Mouse (Mus musculus) regulatory T cell (primary cell): ENCODE measurements at regions not wholly inside any gene's neighbourhood (a gene's known extent, or its start where the extent isn't known, plus 50 kb on each side); places are given as distances from the start of the nearest gene placed in this dataset.

Source experiments
- in situ Hi-C: fragments of 300-600 bp; cut with MboI, MseI; formaldehyde crosslinking; loops from one replicate; pipeline ENCODE4 v1.15.1; 2025; ENCODE audit warnings: high pct_unique_total_duplicates

DNA sequence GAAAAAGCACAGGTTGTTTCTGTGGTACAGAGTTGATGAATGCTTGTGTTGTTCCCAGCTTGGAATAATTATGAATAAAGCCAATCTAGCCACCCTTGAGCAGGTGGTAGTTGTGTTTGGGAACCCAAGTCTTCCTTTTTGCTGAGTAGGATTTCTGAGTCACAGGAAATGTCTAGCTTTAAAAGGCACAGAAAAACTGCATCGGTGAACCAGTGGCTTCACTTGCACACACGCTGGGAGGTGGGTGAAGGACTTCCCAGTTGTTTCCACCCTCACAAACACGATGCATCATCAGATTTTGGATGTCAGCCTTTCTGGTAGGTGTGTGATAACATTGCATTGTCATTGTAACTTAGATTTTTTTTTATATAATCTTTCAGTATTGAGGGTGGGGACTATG is 322.9 kb upstream of the Slco3a1 start:
- in situ Hi-C loops, result no loop called here

DNA sequence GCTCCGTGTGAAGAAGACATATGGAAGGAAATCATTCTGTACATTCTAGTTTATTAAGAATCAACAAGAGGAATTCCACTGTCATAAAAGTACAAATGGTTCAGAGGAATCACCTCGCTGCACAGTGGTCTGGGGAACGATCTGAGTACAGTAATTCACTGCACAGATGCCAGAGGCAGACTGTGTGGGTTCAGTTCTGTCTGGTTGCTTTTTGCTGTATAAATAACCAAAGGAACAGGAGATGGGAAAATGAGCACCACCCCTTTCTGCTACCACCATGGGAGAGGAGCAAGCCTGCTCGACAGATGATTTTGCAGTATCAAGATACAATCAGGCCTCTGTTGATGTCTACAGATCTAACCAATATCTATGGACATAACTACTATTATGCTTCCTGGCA is 322.1 kb upstream of the Slco3a1 start:
- in situ Hi-C loops, result no loop called here

DNA sequence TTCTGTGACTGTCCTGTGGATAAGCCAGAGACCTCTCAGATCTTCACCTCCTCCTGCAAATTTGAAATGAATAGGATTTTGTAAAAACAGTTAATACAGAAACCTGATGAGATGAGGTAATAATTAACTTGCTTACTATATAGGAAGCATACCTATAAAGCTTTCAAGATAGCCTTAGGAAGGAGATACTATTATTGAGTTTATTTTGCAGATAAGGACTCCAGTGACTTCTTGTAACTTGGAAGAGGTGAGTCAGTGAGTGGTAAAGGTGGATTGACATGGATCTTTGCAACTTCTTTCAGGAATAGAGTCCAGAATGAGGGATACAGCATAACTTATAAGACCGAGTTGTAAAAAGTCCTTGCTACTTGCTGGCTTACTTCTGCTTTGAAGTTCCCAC is 315.7 kb upstream of the Slco3a1 start:
- in situ Hi-C loops, result no loop called here

DNA sequence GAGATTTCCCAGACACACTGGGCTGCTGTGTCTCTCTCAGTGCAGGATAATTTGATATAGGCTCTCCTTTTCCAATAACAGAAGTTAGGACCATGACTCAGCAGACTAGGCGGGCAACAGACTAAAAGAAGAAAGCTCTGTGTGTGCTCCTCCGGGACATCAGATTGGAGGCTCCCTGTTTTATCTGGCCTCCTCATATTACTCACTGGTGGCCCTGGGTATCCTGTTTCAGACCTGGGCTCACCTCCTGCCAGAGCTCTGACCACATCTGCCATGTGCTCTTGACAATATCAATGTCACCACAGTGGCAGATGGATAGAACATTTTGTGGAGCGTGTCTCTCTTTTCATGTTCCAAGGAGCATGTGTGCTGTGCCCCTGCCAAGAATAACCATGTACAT is 308.1 kb upstream of the Slco3a1 start:
- in situ Hi-C loops, result no loop called here

DNA sequence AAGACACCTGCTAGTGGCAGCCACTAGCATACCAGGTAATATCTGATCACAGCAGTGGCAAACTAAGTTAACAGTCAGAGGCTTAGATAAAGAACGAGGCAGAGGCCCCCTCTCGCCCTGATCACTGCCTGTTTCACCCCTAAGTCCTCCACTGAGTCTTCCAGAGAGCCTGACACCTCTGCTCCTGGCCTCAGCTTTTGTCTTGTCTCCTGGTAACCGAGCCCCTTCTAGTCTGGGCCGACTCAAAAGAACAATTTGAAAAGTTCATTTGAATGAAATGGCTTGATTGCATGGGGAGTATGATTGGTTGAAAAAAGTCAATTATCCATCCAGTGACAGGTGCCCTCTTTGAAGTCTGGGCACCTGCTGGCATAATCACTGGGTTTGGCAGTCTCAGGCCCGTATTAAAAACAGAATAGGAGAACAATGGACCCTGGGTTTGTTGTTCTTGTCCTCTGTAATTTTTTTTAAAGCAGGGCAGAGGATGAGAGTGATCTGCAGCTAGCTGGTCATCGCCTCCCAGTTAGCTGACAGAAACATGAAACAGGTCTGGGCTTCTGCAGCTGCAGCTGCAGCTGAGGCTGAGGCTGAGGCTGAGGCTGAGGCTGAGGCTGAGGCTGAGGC is 289.8 kb upstream of the Slco3a1 start:
- in situ Hi-C loops, result no loop called here

DNA sequence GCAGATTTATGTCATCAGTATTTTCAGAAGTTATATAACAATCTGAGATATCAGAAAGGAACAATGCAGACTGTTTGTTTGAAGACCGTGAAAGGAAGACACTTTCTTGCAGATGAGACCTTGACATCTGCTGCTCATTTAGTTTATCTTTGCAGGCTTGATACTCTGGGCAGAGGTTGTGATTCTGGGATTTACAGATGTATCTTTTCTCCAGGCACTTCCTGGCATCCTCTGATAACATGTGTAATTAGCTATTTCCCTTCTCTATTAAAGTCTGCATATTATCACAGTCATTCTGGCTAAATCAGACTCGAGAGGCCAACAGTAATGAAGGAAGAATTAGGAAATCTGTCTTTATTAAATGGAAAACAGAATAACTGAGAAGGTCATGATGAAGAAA is 268.7 kb upstream of the Slco3a1 start:
- in situ Hi-C loops, result no loop called here

DNA sequence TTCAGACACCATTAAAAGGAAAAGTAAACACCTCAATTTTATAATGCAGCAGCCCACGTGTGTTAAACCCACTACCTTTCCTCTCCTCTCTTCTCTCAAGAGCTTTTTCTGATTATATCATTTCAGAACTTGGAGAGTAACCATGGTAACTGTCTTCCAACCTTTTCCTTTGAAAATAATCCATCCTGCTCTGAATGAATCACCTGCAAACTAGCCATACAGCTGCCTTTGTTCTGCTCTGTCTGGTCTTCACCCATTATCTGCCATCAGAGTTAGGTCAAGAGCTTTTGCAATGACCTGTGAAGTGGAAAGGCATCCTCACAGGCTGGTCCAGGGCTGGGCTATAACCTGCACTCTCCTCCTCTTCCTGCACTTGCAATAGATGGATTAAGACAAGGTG is 238.7 kb upstream of the Slco3a1 start:
- in situ Hi-C loops, result no loop called here

DNA sequence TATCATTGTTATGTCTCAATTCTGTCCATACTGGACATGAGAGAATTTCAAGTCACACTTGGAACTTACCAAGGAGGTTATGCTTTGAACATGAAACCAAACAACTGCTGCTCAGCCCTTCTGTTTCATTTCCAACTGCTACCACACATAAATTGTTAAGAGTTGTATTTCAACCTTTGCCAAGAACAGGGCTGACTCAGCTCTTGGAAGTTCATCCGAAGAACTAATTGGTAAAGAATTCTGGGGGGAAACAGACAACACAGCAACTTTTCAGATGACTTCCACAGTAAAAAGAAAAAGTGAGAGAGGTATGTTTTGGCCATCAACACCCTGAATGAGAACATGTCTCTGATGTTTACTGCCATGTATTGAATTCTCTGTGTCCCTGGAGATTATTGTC is 234.1 kb upstream of the Slco3a1 start:
- in situ Hi-C loops, result no loop called here

DNA sequence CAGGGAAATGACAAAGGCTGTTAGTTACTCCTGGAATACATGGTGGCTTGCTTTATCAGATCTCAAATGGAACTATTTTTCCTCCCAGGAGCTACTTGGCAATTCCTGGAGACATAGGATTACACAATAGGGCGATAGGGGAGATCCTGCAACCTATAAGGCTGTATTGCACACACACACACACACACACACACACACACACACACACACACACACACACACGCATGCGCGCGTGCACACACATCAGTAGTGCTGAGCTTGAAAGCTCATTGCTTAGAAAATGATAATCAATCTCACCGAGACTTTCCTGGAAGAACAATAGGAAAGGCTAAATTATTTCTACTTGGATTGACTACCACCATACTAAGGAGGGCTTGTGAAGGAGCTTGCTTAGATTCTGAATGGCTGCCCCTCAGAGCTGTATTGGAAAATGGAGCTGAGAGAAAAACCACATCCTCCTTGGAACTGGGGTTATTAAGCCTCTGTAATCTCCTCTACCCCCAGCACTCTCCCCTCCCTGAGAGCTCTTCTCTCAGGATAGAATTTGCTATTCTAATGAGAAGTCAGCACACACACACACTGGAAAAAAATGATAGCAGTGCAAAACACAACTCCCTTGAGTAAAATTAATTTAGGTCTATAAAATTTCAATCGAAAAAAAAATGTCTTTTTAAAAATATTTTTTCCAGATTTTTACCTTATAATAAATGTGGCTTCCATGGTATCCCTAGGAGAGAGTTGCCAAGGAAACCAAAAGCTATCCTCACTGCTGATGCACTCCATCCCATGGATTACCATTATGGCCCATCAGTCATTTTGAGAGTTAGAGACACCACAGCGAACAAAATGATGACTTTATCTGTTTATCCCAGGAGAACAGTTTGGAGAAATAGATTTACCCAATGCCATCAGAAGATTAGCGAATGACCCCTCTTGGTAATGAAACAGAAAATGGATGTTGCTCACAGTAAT is 217.1 kb upstream of the Slco3a1 start:
- in situ Hi-C loops, result no loop called here

DNA sequence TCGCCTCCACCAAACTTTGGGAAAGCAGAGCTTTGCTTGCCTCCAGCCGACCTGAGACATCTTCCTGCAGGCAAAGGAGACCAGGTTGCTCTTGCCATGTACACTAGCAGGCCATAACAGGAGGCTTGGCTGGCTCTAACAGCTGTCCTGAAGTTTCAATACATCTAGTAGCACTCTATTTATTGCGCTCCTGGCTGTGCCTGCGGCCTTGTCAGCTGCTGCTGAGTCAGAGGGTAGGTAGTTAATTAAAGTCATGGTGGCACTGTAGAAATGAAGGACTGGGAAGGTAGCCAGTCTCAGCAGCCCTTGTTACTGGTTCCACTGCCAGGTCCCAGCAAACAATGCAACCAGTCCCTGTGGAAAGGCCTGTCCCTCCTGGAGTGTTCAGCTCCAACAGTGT is 212.0 kb upstream of the Slco3a1 start:
- in situ Hi-C loops, result no loop called here

DNA sequence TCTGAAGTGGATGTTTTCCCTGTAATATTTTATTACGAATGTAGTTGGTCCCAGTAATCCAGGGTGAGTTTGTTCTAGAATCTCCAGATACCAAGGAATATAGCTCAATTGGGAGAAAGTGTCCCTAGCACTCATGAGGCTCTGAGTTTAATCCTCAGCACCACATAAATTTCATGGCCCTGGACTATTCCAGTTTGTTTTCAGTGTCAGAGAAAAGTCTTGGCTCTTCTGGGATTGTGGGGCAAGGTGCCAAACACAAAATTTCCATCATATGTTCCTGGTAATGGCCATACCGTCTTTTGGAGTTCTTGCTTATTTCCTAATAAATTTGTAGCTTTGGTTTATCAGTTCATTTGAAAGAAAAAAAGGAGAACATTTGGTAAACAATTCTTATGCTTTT is 202.9 kb upstream of the Slco3a1 start:
- in situ Hi-C loops, result no loop called here

DNA sequence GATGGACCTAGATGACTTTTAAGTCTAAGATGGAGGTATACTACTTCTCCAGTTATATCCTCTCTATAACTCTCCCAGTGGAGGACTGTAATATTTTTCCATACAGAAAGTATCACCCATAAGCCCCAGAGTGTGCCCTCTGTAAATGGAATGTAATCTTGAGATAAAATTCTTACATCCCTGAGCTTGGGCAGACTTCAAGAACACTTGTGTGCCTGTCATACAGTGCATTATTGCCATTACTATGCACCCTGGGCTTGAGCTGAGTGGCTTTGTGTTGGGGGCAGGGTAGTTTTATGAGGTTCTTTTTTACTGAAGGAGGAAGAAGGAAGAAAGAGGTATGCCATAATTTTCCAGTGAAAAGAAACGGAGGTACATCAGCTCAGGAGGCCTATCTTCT is 193.1 kb upstream of the Slco3a1 start:
- in situ Hi-C loops, result no loop called here

DNA sequence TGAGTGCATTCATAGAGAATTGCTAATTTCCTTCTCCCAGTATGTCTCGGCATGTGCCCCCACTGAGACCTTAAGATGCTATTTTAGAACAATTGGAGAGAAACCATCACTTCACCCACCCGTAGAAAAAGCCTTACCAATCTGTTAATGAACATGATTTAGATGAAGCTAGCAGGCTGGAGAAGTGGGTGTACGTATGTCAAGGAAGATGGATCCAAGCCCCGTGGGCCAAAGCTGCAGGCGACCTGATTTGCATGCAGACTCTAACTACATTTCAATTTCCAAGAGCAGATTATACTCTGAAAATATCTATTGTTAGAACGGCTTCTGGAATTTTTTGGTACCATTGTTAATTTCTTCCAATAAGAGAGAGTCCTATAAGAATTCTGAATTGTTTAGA is 180.4 kb upstream of the Slco3a1 start:
- in situ Hi-C loops, result no loop called here

DNA sequence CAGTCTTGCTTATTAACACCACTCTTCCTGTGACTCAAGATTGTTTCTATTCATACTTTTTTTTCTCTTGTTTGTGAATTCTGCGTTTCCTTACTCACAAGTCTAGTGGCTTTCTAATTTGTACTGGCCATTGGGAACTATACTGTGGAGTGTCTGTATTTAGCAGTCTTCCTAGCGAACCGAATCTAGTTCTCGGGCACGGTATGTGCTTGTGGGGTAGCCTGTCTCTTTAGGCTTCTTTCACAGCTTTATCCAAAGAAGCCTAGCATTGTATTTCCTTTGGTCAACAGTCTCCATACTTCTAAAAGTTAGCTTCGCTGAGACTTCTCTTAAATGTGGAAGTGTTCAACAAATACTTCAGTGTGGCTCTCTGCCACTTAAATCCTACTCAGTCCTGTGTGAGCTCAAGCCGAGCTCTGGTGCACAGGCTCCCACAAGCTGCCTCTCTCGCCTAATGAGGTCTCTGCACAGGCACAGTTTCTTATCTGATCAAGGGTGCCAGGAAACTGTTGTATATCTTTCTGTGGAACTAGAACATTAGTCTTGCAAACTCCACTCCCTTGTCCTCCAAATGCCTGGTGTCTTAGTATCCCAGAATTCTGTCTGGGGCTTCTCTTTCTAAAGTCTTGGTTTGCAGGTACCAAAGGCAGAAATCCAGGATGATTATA is 171.9 kb upstream of the Slco3a1 start:
- in situ Hi-C loops, result loop anchor here (10.0 kb wide), 1 partner anchor 518 kb away; no protein-coding TSS in a partner anchor

DNA sequence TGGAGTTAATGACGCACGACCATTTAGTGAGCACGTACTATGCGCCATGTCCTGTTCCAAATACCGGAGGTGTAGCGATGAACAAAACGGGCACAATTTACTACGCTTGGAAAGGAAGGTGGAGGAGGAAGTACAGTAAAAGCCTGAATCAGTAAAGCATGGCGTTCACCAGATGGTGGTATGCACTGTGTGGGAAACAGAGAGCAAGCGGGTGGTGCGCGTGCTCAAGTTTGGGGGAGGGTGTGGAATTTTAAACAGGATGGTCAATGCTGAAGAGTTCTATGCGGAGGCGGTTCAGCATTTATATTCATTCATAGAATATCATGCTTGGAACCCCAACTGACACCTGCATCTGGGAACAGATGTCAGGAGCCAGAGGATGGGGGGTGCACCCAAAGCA is 164.7 kb upstream of the Slco3a1 start:
- in situ Hi-C loops, result no loop called here

DNA sequence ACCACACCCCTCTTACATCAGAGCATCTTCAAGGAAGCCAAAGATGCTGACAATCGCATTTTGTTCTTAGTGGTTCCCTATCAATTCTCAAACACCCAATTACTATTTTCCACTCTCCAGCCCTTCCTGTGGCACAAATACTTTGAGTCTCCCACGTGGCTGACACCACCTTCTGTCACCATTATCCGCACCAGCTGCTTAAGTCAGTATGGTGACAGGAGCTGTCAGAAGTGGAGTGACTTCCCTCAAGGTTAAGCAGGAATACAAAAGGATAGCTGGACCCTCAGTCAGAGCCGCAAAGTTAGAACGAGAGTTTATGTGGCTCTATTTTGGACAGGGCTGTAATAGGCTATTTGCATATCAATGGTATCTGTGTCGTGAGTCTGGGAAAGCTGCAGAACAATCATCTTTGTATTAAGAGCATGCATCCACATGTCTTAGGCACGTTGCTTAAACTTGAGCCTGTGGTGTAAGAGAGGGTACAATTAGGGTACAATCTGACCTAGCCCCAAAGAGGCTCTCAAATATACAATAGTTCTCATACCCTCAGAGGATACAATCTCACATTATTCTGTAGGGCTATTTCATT is 155.5 kb upstream of the Slco3a1 start:
- in situ Hi-C loops, result loop anchor here (5.0 kb wide), 1 partner anchor 148 kb away; no protein-coding TSS in a partner anchor

DNA sequence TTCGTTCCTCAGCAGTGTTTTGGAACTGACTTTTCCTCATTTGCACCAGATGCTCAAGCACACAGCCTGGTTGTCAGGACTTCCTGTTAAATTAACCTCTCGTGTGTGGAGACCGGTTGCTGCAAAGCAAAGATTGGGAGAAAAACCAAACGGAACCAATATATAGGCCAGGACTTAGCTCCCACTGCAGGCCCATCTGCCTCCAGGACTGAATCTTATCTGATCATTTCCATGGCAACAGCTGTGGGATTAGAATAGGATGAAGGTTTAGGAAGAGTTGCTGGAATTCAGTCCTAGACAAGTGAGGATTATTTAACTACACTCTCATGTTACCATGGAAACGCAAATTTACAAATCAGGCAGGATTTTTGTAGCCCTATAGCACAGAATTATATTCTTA is 154.4 kb upstream of the Slco3a1 start:
- in situ Hi-C loops, result loop anchor here (5.0 kb wide), 1 partner anchor 147 kb away; no protein-coding TSS in a partner anchor

DNA sequence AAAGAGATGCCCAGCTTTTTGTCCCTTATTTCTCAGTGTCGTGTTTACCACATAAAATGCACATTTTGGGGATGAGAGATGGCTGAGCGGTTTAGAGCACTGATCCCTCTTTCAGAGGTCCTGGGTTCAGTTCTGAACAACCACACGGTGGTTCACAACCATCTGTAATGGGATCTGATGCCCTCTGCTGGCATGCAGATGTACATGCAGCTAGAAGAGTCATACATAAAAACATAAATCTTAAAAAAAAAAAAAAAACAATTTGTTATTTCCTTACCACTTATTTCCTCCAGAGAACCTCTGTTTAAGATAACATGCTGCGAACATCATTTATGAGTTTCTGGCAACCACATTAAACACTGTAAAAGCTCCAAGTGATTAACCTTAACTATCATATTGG is 149.0 kb upstream of the Slco3a1 start:
- in situ Hi-C loops, result loop anchor here (5.0 kb wide), 2 partner anchors 56 to 331 kb away; no protein-coding TSS in a partner anchor

DNA sequence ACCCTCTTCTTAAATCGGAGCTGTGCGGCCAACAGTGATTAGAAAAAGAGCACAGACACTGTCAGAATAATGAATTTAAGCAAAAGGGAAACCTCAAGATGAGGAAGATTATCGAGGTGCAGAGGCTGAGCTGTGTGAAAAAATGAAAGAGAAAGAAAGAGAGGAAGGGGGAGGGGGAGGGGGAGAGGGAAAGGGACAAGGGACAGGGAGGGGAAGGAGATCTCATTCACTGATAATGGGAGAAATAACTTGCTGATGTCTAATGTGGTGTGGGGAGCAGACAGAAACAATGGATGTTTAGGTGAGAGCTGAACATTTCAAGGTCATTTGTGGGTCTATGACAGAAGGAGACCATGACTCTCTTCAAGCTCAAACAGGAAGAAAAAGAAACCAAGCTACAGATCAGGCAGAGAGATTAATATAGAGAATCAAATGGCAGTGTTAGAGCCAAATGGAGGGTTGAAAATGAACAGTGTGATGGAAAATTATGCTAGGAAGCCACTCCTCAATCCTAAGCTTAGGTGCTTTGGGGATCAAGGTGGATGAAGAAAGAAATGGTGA is 143.3 kb upstream of the Slco3a1 start:
- in situ Hi-C loops, result no loop called here

DNA sequence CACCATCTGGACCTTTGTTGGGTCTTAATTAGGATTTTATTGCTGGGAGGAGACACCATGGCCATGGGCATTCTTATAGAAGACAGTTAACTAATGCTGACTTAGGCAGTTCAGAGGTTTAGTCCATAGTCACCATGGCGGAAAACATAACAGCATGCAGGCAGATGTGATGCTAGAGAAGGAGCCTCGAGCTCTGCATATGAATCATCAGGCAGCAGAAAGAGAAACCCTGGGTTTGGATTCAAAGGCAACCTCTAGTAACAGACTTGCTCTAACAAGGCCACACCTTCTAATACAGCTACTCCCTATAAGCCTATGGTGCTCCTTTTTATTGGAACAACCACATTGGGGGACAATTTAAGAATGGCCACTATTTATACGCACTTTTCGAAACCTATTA is 141.7 kb upstream of the Slco3a1 start:
- in situ Hi-C loops, result no loop called here

DNA sequence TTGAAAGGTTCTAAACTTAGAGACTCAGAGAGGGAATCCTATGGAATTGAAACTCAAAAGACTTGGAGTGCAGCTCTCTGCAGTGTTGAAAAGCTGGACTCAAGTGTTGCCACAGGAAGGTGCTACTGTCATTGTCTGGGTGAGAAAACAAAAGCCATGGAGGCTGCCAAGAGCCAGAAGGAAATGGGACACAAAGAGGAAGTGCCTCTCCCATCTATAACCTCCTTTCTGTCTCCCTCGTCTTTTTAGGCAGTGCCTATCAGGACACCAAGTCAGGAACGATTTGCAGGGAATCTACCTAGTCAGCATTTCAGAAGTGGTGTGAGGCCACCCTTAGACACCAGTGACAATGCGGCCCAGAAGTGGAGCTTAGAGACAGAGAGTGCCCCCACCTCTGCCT is 138.5 kb upstream of the Slco3a1 start:
- in situ Hi-C loops, result no loop called here

DNA sequence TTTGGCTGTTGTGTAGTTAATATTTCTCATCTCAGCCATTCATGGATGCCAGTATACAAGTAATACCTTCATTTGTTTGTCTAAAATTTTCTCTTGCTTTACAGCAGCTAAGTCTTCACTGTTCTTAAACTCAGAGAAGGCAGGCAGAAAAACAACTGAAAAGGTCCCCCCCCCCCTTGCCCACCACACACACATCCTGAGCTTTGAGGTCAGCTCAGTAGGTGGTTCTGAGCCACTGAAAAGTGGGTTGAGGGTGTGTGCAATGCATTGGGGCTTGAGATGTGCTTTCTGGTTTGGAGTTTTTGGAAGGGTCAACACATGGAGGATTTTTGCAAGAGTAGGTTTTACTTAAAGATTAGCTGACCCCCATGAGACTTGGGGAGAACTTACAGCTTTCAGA is 136.1 kb upstream of the Slco3a1 start:
- in situ Hi-C loops, result no loop called here
